Mouse (Mus musculus) CH12.LX (cell line): ENCODE results near the gene Ttpal.

Source experiments
- CTCF ChIP-seq, 2 experiments: IDR thresholded peaks in 1 of 2; conservative IDR thresholded peaks in 1 of 2; 2 replicates each; pipeline ENCODE4 v1.5.1; 2011 to 2012; ENCODE audit warnings: low read depth in 2 of 2, low read length in 2 of 2, improper control_type of control experiment in 1 of 2, inconsistent platforms in 1 of 2, mild to moderate bottlenecking in 1 of 2, moderate library complexity in 1 of 2
- E2F4 ChIP-seq: IDR thresholded peaks from 2 replicates; pipeline ENCODE4 v1.6.1; 2011; ENCODE audit warnings: low read depth, low read length, improper control_type of control experiment; ENCODE audit not compliant: insufficient replicate concordance
- EP300 ChIP-seq: IDR thresholded peaks from 2 replicates; pipeline ENCODE4 v1.6.1; 2011; ENCODE audit warnings: low read length, improper control_type of control experiment
- GABPA ChIP-seq: IDR thresholded peaks from 2 replicates; pipeline ENCODE4 v1.6.1; 2012; ENCODE audit warnings: low read depth, low read length, improper control_type of control experiment, inconsistent platforms; ENCODE audit not compliant: insufficient replicate concordance
- JUND ChIP-seq: conservative IDR thresholded peaks from 2 replicates; pipeline ENCODE4 v1.6.1; 2011; ENCODE audit warnings: low read depth, low read length, improper control_type of control experiment
- KAT2A ChIP-seq: IDR thresholded peaks from 2 replicates; pipeline ENCODE4 v1.6.1; 2012; ENCODE audit warnings: low read length, improper control_type of control experiment, inconsistent platforms; ENCODE audit not compliant: insufficient replicate concordance
- MAX ChIP-seq: IDR thresholded peaks from 2 replicates; pipeline ENCODE4 v1.6.1; 2011; ENCODE audit warnings: low read length, improper control_type of control experiment
- MYC ChIP-seq: IDR thresholded peaks from 2 replicates; pipeline ENCODE4 v1.6.1; 2011; ENCODE audit warnings: low read depth, mild to moderate bottlenecking, improper control_type of control experiment, low read length
- NELFE ChIP-seq: IDR thresholded peaks from 2 replicates; pipeline ENCODE4 v1.6.1; 2011; ENCODE audit warnings: low read depth, low read length, improper control_type of control experiment
- POLR2A ChIP-seq: IDR thresholded peaks from 2 replicates; pipeline ENCODE4 v1.6.1; 2011; ENCODE audit warnings: low read depth, mild to moderate bottlenecking, improper control_type of control experiment, low read length
- RAD21 ChIP-seq: IDR thresholded peaks from 2 replicates; pipeline ENCODE4 v1.6.1; 2011; ENCODE audit warnings: low read depth, mild to moderate bottlenecking, low read length, improper control_type of control experiment, moderate library complexity
- RCOR1 ChIP-seq: conservative IDR thresholded peaks from 2 replicates; pipeline ENCODE4 v1.6.1; 2012; ENCODE audit warnings: low read depth, mild to moderate bottlenecking, inconsistent platforms, low read length, improper control_type of control experiment
- SIN3A ChIP-seq: IDR thresholded peaks from 2 replicates; pipeline ENCODE4 v1.6.1; 2012; ENCODE audit warnings: low read length, improper control_type of control experiment, inconsistent platforms

DNA sequence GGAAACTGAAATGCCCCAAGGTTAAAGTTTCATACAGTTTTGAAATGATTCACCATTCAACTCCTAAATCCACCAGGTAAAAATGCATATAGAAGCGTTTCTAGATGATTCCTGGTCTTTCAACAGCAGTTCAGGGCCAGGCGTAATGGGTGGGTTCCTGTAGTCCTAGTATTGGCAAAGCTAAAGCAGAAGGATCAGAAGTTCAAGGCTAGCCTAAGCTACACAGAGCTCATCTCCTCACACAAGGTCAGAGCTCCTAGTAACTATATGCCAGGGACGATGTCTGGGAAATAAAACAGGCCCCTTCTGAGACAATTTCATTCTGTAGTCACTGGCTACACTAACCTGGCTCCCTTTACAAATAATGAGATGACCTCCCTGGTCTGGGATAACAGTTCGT lies 29.1 kb downstream of the Ttpal start:
- no peak for TF ChIP-seq GABPA
- TF ChIP-seq RAD21: no peak
- TF ChIP-seq JUND: no peak
- no peak for TF ChIP-seq SIN3A
- TF ChIP-seq MYC: no peak
- TF ChIP-seq CTCF (conservative IDR thresholded peaks at IDR 0.05 in 1 of 2, IDR thresholded peaks at IDR 0.05 in 1 of 2; ENCODE audit: low read depth in 2 of 2, low read length in 2 of 2): no peak
- no peak for TF ChIP-seq KAT2A
- TF ChIP-seq E2F4: no peak
- no peak for TF ChIP-seq POLR2A
- TF ChIP-seq EP300: no peak
- TF ChIP-seq MAX: no peak
- TF ChIP-seq NELFE: no peak
- TF ChIP-seq RCOR1: no peak
